Mouse (Mus musculus): ENCODE results near the gene Gm15085. TPM values are rescaled to one million over a fixed set of nuclear protein-coding genes. Genes with fewer than 3 reads are reported as not detected.

Gene Gm15085
- not detected in 2 replicates for polyA plus RNA-seq (2012; rRNA removed)

DNA sequence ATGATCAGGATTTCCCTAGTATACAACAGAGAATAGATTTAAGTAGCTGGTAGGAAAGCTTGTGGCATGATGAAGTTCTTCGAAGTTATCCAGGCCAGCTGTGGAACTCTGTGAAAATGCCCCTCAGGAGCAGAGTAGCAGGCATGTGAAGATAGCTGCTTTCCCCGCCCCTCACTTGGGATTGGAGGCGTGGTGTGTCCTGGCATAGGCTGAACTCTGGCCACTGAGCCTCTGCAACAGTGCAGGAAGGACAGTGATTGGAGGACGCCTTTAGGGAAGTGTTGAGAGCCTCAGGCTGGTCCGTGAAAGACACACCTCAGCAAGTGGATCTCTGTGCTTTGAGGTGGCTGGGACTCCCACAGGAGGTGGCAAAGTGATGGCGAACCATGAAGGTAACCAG is at the start of gene Gm15085:
Gene Gm15085 (plus strand): TSS at position 301 of the 400 bp plus-strand sequence.

Other genes with a start within 250 kb of the Gm15085 start
- not detected in 2 replicates for gene Gm15093, start 175.2 kb upstream of the Gm15085 start, polyA plus RNA-seq (2012; rRNA removed)
- gene Gm10439, start 147.0 kb downstream of the Gm15085 start, polyA plus RNA-seq (2012; rRNA removed), result not detected in 2 replicates

All from stomach, adult 2 months (tissue).